In genomic region chrX:102307511-102307910, GRCm38 (mm10) we compare ENCODE assay signal across 29 mouse cellular contexts. TPM values are rescaled to one million over a fixed set of nuclear protein-coding genes. Genes with fewer than 3 reads are reported as not detected.
DNase-seq lines count a peak whose midpoint lies in the region; TF ChIP-seq lines count a peak whose summit lies in the region.
"Had no signal": no experiment of that assay in that cellular context is flagged by ENCODE, and none has a peak within 500 bp of the region (broad histone marks: within the 10 kb centered on the region; RNA-seq: fewer than 3 reads in every experiment).

No protein-coding gene starts in this region.

- H3K9me3 ChIP-seq in embryonic facial prominence, embryonic 10.5 days: no peaks in the 10 kb centered on the region
- H3K9me3 ChIP-seq: forebrain, embryonic 12.5 days; G1E; heart, embryonic 10.5 days; heart, embryonic 15.5 days; hindbrain, embryonic 12.5 days; intestine, embryonic 15.5 days; neural tube, embryonic 12.5 days had no signal

- H3K27me3 ChIP-seq in cerebellum, adult 2 months (ENCODE audit: control insufficient read depth, insufficient read depth, low read length): no peaks in the 10 kb centered on the region
- peaks cover 100% of the 10 kb centered on the region for H3K27me3 ChIP-seq in embryonic facial prominence, embryonic 10.5 days (replicated peaks; ENCODE audit: low read depth, poor library complexity, severe bottlenecking)
- H3K27me3 ChIP-seq: neural tube, embryonic 12.5 days had no signal

- no peak overlapping the region for H3K27ac ChIP-seq in cerebellum, adult 2 months (ENCODE audit: insufficient read depth, low read length)
- no peak overlapping the region for H3K27ac ChIP-seq in embryonic facial prominence, embryonic 10.5 days (replicated peaks)
- H3K27ac ChIP-seq: forebrain, embryonic 12.5 days; heart, embryonic 10.5 days; heart, embryonic 15.5 days; hindbrain, embryonic 12.5 days; hindbrain, postnatal 0 days; intestine, embryonic 15.5 days; layer of hippocampus, adult 2 months; neural tube, embryonic 12.5 days had no signal

- no peaks in the 10 kb centered on the region for H3K36me3 ChIP-seq in embryonic facial prominence, embryonic 10.5 days (replicated peaks)
- H3K36me3 ChIP-seq: forebrain, embryonic 12.5 days; heart, embryonic 10.5 days; heart, embryonic 15.5 days; hindbrain, embryonic 12.5 days; intestine, embryonic 15.5 days; neural tube, embryonic 12.5 days had no signal

- peak; percentile 15 to 17 for DNase-seq in cerebellum, adult 2 months
- no peak for DNase-seq in cerebellum, postnatal 4 days (ENCODE audit: low spot score in 2 of 2)
- DNase-seq in embryonic facial prominence, embryonic 10.5 days (ENCODE audit: low spot score): peak; percentile 21
- DNase-seq in forelimb bud, embryonic 11.5 days (ENCODE audit: low read depth, low spot score): peak; percentile 18
- no peak for DNase-seq in layer of hippocampus, adult 8-10 months (ENCODE audit: low spot score in 2 of 2)
- no peak for DNase-seq in adrenal gland, adult 18-20 months (ENCODE audit: low spot score in 2 of 2)
- no peak for DNase-seq in layer of hippocampus, adult 9-11 months
- DNase-seq: adrenal gland, postnatal 25 days; cerebellum, adult 8-10 months; forebrain, postnatal 0 days; gastrocnemius, postnatal 14 days; heart, adult 11 months; heart, postnatal 36 days; kidney, adult 2 months; kidney, postnatal 36 days; layer of hippocampus, postnatal 36 days; left cerebral cortex, postnatal 4 days; lung, postnatal 36 days; right cerebral cortex, postnatal 4 days had no signal

- no peak for TF ChIP-seq CTCF in cerebellum, adult 2 months (IDR thresholded peaks at IDR 0.05; ENCODE audit: borderline replicate concordance, insufficient read depth, low read depth, low read length)

- WGBS in cerebellum, adult 2 months: 33% methylated on average over 5 of the region's 5 CpGs
- WGBS in embryonic facial prominence, embryonic 10.5 days: 33% methylated on average over 5 of the region's 5 CpGs

- TF ChIP-seq POLR2A in cerebellum, adult 2 months (IDR thresholded peaks at IDR 0.05; ENCODE audit: borderline replicate concordance, insufficient read depth, low read length): no peak

- H3K4me3 ChIP-seq in cerebellum, adult 2 months (replicated peaks; ENCODE audit: insufficient read depth, low read depth, low read length): no peak overlapping the region
- H3K4me3 ChIP-seq in embryonic facial prominence, embryonic 10.5 days: no peak overlapping the region
- H3K4me3 ChIP-seq: forebrain, embryonic 12.5 days; heart, embryonic 10.5 days; heart, embryonic 15.5 days; hindbrain, embryonic 12.5 days; intestine, embryonic 15.5 days; layer of hippocampus, adult 2 months; myocyte; neural tube, embryonic 12.5 days had no signal

- peaks cover 6% of the 10 kb centered on the region for H3K4me1 ChIP-seq in cerebellum, adult 2 months (ENCODE audit: control insufficient read depth, insufficient read depth, low read length)
- peaks cover 24% of the 10 kb centered on the region for H3K4me1 ChIP-seq in embryonic facial prominence, embryonic 10.5 days
- H3K4me1 ChIP-seq: forebrain, embryonic 12.5 days; hindbrain, embryonic 12.5 days; intestine, embryonic 15.5 days; neural tube, embryonic 12.5 days had no signal

RNA-seq across cellular contexts. Expression of gene Cited1, which starts 55.5 kb away (rescaled TPM):
- polyA plus RNA-seq in cerebellum, adult 2 months (2012; rRNA removed): 11.4 and 13.2 TPM in 2 replicates
- polyA plus RNA-seq in embryonic facial prominence, embryonic 10.5 days (2016; fragmentation: Nextera tagmentation; extraction: Ambion mirVana): 66.3 and 69.6 TPM in 2 replicates
- 1 to 10 TPM; 1.2 to 2.6 (median 2.3) TPM for total RNA-seq in layer of hippocampus, adult 8-10 months (2022)
- 100 to 1,000 TPM in 1 of 2 experiments, 1 to 10 TPM in 1; 2.8 to 104 TPM for total RNA-seq in adrenal gland, adult 18-20 months (2021)

Comparison
In these comparisons a context has a peak if more than half of its experiments do, and no peak if none do; other contexts are left out.
1. DNase-seq: peak in cerebellum, adult 2 months (2 of 2), embryonic facial prominence, embryonic 10.5 days (single experiment) and forelimb bud, embryonic 11.5 days (single experiment); none in cerebellum, postnatal 4 days (0 of 2), layer of hippocampus, adult 8-10 months (0 of 2), adrenal gland, adult 18-20 months (0 of 2) and layer of hippocampus, adult 9-11 months (single experiment).